Mouse (Mus musculus) c-Kit-positive CD71-positive TER-119-negative erythroid progenitor cells, embryonic 14.5 days (primary cell): Measurements from ENCODE around the gene Zc3h12c.
A peak's percentile ranks its signal among the peaks of the same experiment; 100 is the strongest.
"Not testable (repeated sequence)": the region's sequence is repeated elsewhere in the genome, so short reads cannot be mapped to it uniquely, and the experiment has no call there.

Source experiments
- DNase-seq: peaks from one replicate; pipeline ENCODE4 v3.0.0-alpha.2; 2013; ENCODE audit warnings: low read depth

The Zc3h12c gene

DNA sequence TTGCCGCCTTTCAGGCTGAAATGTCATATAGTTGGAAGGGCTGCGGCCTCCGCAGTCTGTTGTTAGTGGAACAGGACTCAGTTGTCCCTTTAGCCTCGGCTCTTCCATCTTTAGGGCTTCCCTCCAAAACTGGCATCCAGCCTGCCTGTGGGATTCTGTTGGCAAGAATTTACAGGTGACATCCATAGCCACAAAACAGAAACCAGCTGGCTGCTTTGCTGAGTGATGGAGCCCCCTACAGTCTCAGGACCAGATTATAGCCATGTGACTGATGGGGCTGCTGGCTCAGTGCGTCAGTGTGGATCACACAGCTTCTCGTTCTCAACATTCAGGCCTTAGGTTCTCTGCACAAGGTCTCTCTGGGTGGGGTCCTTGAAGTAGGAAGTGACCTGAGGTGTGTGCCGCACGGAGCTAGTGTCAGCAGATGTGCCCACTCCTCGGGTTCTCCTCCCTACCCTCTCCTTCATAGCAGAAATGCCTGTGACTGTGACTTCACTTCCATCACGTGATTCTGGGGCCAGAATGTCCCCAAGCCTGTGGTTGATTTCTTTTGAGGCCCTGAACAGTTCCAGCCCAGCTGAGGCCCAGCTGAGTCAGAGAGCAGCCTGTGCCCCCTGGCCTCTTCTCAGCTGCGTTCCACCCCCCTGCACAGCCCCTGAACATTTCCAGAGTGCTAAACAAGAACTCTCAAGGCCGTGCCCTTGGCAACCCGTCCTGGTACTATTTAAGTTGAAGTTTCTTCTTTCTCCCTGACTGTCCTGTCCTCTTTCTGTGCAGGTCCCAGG is 66.1 kb downstream of the Zc3h12c start:
- DNase-seq: no peak

DNA sequence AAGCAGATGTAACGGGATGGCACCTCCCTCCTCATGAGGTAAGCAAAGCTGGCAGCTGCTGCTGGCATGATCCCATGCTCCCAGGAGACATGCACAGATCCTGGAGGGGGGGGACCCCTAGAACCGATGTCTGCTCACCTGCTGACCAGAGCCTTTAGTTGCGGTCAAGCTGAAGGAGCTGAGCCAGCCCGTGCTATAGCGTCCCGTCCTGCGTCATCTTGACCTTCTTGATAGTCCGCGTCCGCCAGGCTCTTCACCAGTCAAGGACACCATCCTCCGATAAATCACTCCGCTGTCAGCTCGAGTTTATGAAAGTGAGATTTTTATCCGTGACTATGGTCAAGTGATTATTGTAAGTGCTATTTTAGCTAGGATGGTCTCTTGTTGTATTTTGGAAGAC is 67.9 kb downstream of the Zc3h12c start:
- no peak for DNase-seq

- DNase-seq: peak; percentile 66
Measured at GRCm38 (mm10) chr9:52098600-52098999, 69.8 kb downstream of the Zc3h12c start.

DNA sequence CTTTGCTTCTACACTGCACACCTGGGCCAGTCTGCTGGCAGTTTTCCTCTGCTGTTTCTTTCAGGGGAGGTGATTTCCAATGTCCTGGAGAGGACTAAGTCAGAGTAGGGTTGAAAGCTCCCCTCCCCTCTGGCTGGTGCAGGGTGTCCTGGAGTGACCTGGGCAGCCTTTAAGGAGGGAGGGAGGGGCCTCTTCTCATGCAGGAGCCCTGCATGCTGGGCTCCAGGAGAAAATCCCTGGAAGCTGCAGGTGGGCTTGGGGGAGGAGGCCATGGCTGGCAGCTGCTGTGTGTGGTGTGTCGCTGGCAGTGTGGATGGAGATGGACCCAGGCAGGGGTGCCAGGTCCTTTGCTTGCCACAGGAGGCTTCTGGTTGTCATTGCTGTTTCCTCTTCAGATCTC is 71.0 kb downstream of the Zc3h12c start:
- DNase-seq: no peak

GRCm38 (mm10) chr9:52095666-52096065 is 72.7 kb downstream of the Zc3h12c start:
- no peak for DNase-seq

DNA sequence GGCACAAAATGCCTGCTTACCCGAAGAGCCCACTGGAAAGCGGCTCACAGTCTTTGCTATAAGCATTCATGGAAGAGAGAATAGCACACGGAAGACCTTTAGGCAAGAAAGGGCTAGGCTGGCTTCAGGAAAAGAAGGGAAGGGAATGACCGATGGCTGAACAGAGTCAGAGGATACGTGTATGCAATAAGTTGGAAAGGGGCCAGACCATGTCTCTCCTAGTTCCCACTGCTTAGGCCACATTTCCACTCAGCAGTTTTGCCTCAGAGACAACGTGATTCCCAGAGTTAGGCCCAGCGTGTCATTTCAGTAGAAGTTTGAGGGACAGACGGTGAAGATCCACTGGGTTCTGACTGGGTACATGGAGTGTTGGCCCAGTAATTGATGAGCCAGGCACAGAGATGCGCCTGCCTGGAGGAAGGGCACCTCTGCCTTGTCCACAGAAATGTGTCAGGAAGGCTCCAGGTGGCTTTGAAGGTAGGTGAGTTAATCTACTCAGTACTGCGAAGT is 73.8 kb downstream of the Zc3h12c start:
- DNase-seq: no peak

GRCm38 (mm10) chr9:52094016-52094415 is 74.4 kb downstream of the Zc3h12c start:
- no peak for DNase-seq

DNA sequence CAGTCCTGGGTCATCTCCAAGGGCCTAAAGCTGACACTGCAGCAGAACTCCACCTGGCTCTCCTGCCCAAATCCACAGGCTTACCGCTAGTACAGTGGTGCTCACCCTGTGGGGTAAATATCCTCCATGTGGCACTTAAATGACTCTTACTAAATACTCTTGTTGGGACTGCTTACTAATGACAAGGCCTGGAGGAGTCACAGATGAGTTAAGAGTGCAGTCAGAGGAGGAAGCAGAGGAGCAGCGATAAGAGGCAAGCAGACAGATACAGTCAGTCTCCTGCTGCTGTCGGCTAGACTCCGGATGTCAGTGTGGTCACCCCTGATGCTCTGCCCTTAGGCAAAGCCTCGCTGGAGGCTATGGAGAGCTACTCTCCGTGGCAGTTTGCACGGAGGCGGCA is 75.3 kb downstream of the Zc3h12c start:
- no peak for DNase-seq

DNA sequence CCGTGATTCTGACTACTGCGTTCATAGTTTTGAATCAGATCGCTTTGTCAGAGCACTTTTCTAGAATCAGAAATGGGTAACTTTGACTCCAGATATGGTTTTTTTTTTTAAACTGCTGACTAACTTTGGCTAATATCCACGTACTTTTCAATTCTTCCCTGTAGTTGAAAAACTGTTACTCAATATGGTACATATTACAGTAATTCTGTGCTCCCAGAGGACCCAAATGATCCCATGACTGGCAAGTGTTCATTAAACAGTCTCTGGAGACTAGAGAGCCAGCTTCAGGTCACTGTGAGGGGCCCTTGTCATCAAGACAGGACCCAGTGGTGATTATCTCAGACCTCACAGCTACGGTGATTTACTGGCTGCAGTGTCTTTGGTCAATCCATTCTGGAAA is 76.1 kb downstream of the Zc3h12c start:
- DNase-seq: no peak

GRCm38 (mm10) chr9:52091752-52092151 is 76.6 kb downstream of the Zc3h12c start:
- DNase-seq: no peak

GRCm38 (mm10) chr9:52082414-52082813 is 86.0 kb downstream of the Zc3h12c start:
- DNase-seq: no peak

DNA sequence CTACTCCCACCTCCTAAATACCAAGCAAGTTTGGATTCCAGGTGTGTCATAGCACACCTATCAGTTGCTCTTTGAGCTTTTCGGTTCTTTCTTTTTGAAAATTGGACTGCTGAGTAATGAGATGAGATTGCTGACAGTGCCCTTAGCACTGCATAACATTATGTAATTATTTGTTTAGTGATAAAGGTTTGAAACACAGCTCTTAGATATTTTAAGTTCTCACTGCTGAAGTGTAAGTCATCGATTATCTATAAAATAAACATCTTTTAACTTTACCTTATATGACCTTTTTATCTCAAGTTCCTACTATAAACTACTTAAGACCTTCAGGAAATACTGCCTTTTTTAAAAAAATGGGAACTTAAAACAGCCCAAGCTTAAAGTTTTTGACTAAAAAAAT is 86.4 kb downstream of the Zc3h12c start:
- DNase-seq: no peak

DNA sequence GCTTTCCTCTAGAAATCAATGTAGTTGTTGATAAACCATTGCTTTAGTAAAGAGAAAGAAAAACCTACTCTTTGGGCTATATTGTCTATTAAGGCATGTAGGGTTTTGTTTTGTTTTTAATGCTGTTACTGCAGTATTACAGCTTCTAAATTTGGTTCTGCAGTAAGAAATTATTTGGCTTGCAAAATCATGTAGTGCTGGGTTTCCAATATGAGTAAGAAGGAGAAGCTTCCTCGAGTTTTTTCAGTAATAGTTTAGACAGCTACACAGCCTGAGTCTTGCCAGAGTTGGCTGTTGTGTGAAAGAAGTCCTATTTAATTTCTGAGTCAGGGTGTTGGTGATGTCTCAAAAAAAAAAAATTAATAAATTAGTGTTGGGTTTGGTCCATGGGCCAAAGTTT is 90.7 kb downstream of the Zc3h12c start:
- no peak for DNase-seq

DNA sequence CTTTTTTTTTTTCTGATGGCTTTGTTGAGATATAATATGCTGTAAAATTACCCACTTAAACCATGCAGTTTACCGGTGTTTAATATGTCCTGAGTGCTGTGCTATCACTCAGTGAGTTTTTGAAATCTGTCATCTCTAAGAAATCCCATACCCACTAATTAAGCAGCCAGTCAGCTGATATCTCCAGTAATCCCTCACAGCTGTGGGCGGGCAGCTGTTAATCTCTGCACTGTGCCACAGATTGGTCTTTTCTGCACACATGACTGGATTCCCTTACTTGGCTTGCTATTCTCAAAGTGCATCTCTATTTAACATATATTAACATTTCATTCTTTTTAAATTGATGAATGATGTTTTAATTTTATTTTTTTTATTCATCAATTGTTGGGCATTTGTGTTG is 92.3 kb downstream of the Zc3h12c start:
- DNase-seq: no peak

- no peak for DNase-seq
Measured at GRCm38 (mm10) chr9:52072202-52072601, 96.2 kb downstream of the Zc3h12c start.

GRCm38 (mm10) chr9:52071352-52071751 is 97.0 kb downstream of the Zc3h12c start:
- not testable (repeated sequence) for DNase-seq

- no peak for DNase-seq
Measured at GRCm38 (mm10) chr9:52070052-52070451, 98.3 kb downstream of the Zc3h12c start.
